Mouse (Mus musculus): ENCODE measurements around the gene Atcay.

GRCm38 (mm10) chr10:81202978-81203720 is 27.5 kb downstream of the Atcay start:
- TF ChIP-seq CTCF (IDR thresholded peaks at IDR 0.05; ENCODE audit: extremely low read depth, insufficient read length, insufficient replicate concordance, low read depth, low read length): no peak
- TF ChIP-seq POLR2A (IDR thresholded peaks at IDR 0.05; ENCODE audit: low read depth, low read length): no peak

All from small intestine, adult 2 months (tissue).